Mouse (Mus musculus) yolk sac, embryonic 10.5 days (tissue): ENCODE data around the gene Tbx1.

Experiments used
- DNase-seq: peaks from one replicate; pipeline ENCODE4 v3.0.0-alpha.2; 2017; ENCODE audit warnings: low spot score

Gene Tbx1

GRCm38 (mm10) chr16:18589804-18590790 lies at the start of gene Tbx1:
Gene Tbx1 (minus strand): TSS chr16:18590671.
- DNase-seq = no peak

GRCm38 (mm10) chr16:18639382-18639929 lies 49.0 kb upstream of the Tbx1 start:
- no peak for DNase-seq

- no peak for DNase-seq
Measured at GRCm38 (mm10) chr16:18638396-18638795, 47.9 kb upstream of the Tbx1 start.

GRCm38 (mm10) chr16:18636804-18637203 lies 46.3 kb upstream of the Tbx1 start:
- no peak for DNase-seq

GRCm38 (mm10) chr16:18636401-18636800 lies 45.9 kb upstream of the Tbx1 start:
- DNase-seq = no peak

- no peak for DNase-seq
Measured at GRCm38 (mm10) chr16:18633333-18633732, 42.9 kb upstream of the Tbx1 start.

- no peak for DNase-seq
Measured at GRCm38 (mm10) chr16:18632816-18633215, 42.3 kb upstream of the Tbx1 start.

- no peak for DNase-seq
Measured at GRCm38 (mm10) chr16:18632059-18632458, 41.6 kb upstream of the Tbx1 start.

- DNase-seq = no peak
Measured at GRCm38 (mm10) chr16:18631141-18631540, 40.7 kb upstream of the Tbx1 start.

GRCm38 (mm10) chr16:18630291-18630690 lies 39.8 kb upstream of the Tbx1 start:
- DNase-seq = no peak

GRCm38 (mm10) chr16:18629390-18630231 lies 39.1 kb upstream of the Tbx1 start, which contains the start of gene Sept5:
Gene Sept5 (minus strand): TSS chr16:18629954.
- no peak for DNase-seq

- DNase-seq = no peak
Measured at GRCm38 (mm10) chr16:18628948-18629340, 38.5 kb upstream of the Tbx1 start.

GRCm38 (mm10) chr16:18628206-18628947 lies 37.9 kb upstream of the Tbx1 start:
- DNase-seq = no peak

- DNase-seq = no peak
Measured at GRCm38 (mm10) chr16:18627163-18627562, 36.7 kb upstream of the Tbx1 start.

- peak; percentile 61 for DNase-seq
Measured at GRCm38 (mm10) chr16:18626376-18626878, 36.0 kb upstream of the Tbx1 start, which contains the start of gene Gm49601. Gene Gm49601 (minus strand): TSS chr16:18626427.

- no peak for DNase-seq
Measured at GRCm38 (mm10) chr16:18625791-18626311, 35.4 kb upstream of the Tbx1 start.

GRCm38 (mm10) chr16:18625097-18625496 lies 34.6 kb upstream of the Tbx1 start:
- DNase-seq = no peak

- DNase-seq = no peak
Measured at GRCm38 (mm10) chr16:18624641-18625040, 34.2 kb upstream of the Tbx1 start.

- no peak for DNase-seq
Measured at GRCm38 (mm10) chr16:18623751-18624540, 33.5 kb upstream of the Tbx1 start.
